Mouse (Mus musculus): ENCODE results near the gene Kras. TPM values are rescaled to one million over a fixed set of nuclear protein-coding genes. Genes with fewer than 3 reads are reported as not detected.

Gene Kras
- total and polyA plus RNA-seq, 3 experiments: 5.9 to 32.8 (median 18.8) TPM

GRCm38 (mm10) chr6:145173781-145174191 is 76.3 kb downstream of the Kras start:
- Histone ChIP-seq H3K79me2 (replicated peaks; ENCODE audit: control insufficient read depth, extremely low read depth, insufficient read depth, poor library complexity, severe bottlenecking) (no peaks in the 10 kb centered on the region), H3K27ac (ENCODE audit: insufficient read depth, low read depth) (no peak overlapping the region), H3K27me3 (replicated peaks) (no peaks in the 10 kb centered on the region), H3K9me3 (replicated peaks; ENCODE audit: low read length) (no peaks in the 10 kb centered on the region), H3K4me3 (replicated peaks in 1 of 3; ENCODE audit: low read depth in 2 of 3, low read length in 2 of 3, poor library complexity in 1 of 3) (no peak overlapping the region), H3K4me2 (ENCODE audit: insufficient read depth, low read depth, poor library complexity, severe bottlenecking) (no peak overlapping the region), H3K9ac (ENCODE audit: insufficient read depth, low read depth) (no peak overlapping the region), H3K4me1 (ENCODE audit: control insufficient read depth in 1 of 2, insufficient read depth in 2 of 2) (peaks cover 0 to 25% of the 10 kb centered on the region in 2 experiments; a peak in 2 of 4 replicates), H3K36me3 (replicated peaks in 1 of 2; ENCODE audit: control insufficient read depth in 1 of 2, insufficient read depth in 1 of 2, low read length in 1 of 2) (peaks cover 53 to 96% of the 10 kb centered on the region in 2 experiments)
- dilution Hi-C loops (cut with MboI; ENCODE audit: extremely low pct_ligation_motif_present, extremely low pct_unique_long_range_greater_than_20kb, low sequenced_read_pairs) (no loop called here), in situ Hi-C loops (cut with MboI; ENCODE audit: low pct_ligation_motif_present, low pct_unique_long_range_greater_than_20kb, low sequenced_read_pairs) (no loop called here)
- TF ChIP-seq UBTF (IDR thresholded peaks at IDR 0.05; ENCODE audit: low read depth, low read length): no peak
- no peak for DNase-seq (ENCODE audit: extremely low read depth)

- H3K27ac ChIP-seq (ENCODE audit: insufficient read depth, low read depth): no peak overlapping the region
- no peaks in the 10 kb centered on the region for H3K9me3 ChIP-seq (replicated peaks; ENCODE audit: low read length)
- in situ Hi-C loops (cut with MboI; ENCODE audit: low pct_ligation_motif_present, low pct_unique_long_range_greater_than_20kb, low sequenced_read_pairs): no loop called here
- H3K4me1 ChIP-seq (ENCODE audit: control insufficient read depth in 1 of 2, insufficient read depth in 2 of 2): peaks cover 0 to 18% of the 10 kb centered on the region in 2 experiments; a peak in 2 of 4 replicates
- H3K79me2 ChIP-seq (replicated peaks; ENCODE audit: control insufficient read depth, extremely low read depth, insufficient read depth, poor library complexity, severe bottlenecking): no peaks in the 10 kb centered on the region
- dilution Hi-C loops (cut with MboI; ENCODE audit: extremely low pct_ligation_motif_present, extremely low pct_unique_long_range_greater_than_20kb, low sequenced_read_pairs): no loop called here
- H3K36me3 ChIP-seq (replicated peaks in 1 of 2; ENCODE audit: control insufficient read depth in 1 of 2, insufficient read depth in 1 of 2, low read length in 1 of 2): peaks cover 64 to 96% of the 10 kb centered on the region in 2 experiments
- no peak overlapping the region for H3K4me3 ChIP-seq (replicated peaks in 1 of 3; ENCODE audit: low read depth in 2 of 3, low read length in 2 of 3, poor library complexity in 1 of 3)
- no peak for TF ChIP-seq GABPA (IDR thresholded peaks at IDR 0.05; ENCODE audit: insufficient replicate concordance, low read depth, low read length)
- no peak for TF ChIP-seq KAT2A (IDR thresholded peaks at IDR 0.05; ENCODE audit: insufficient replicate concordance, low read length)
- TF ChIP-seq MXI1 (IDR thresholded peaks at IDR 0.05; ENCODE audit: low read depth, low read length): no peak
- TF ChIP-seq MEF2A (IDR thresholded peaks at IDR 0.05; ENCODE audit: borderline replicate concordance, low read depth, low read length): no peak
- TF ChIP-seq ZNF384 (IDR thresholded peaks at IDR 0.05; ENCODE audit: low read depth, low read length): no peak
- no peak for TF ChIP-seq RCOR1 (conservative IDR thresholded peaks at IDR 0.05; ENCODE audit: low read depth, low read length)
- TF ChIP-seq ZMIZ1 (IDR thresholded peaks at IDR 0.05; ENCODE audit: low read depth, low read length): no peak
- TF ChIP-seq HCFC1 (IDR thresholded peaks at IDR 0.05; ENCODE audit: low read depth, low read length): no peak
- TF ChIP-seq TBP (conservative IDR thresholded peaks at IDR 0.05; ENCODE audit: low read depth, low read length): no peak
- no peak for TF ChIP-seq IRF4 (IDR thresholded peaks at IDR 0.05; ENCODE audit: low read depth, low read length)
- TF ChIP-seq MYC (IDR thresholded peaks at IDR 0.05; ENCODE audit: low read depth, low read length): no peak
- no peak for TF ChIP-seq ELF1 (IDR thresholded peaks at IDR 0.05; ENCODE audit: low read depth, low read length)
- DNase-seq (ENCODE audit: extremely low read depth): no peak
- H3K4me2 ChIP-seq (ENCODE audit: insufficient read depth, low read depth, poor library complexity, severe bottlenecking): no peak overlapping the region
- no peak overlapping the region for H3K9ac ChIP-seq (ENCODE audit: insufficient read depth, low read depth)
- H3K27me3 ChIP-seq (replicated peaks): no peaks in the 10 kb centered on the region
Observed at GRCm38 (mm10) chr6:145171892-145172606, 78.0 kb downstream of the Kras start.

Other genes with a start within 250 kb of the Kras start
- 129 and 141 TPM in 2 replicates for gene Bcat1, start 174.1 kb downstream of the Kras start, total RNA-seq (2012; rRNA removed)
- gene Bcat1, start 174.1 kb downstream of the Kras start, total RNA-seq (2014; rRNA removed): 176 and 199 TPM in 2 replicates
- 157 and 176 TPM in 2 replicates for gene Bcat1, start 174.1 kb downstream of the Kras start, polyA plus RNA-seq (2012; ENCODE audit: insufficient read length, low read depth)
- gene Lrmp, start 134.6 kb downstream of the Kras start, total RNA-seq (2012; rRNA removed): 92.3 and 102 TPM in 2 replicates
- gene Lrmp, start 134.6 kb downstream of the Kras start, total RNA-seq (2014; rRNA removed): 155 and 171 TPM in 2 replicates
- 163 and 180 TPM in 2 replicates for gene Lrmp, start 134.6 kb downstream of the Kras start, polyA plus RNA-seq (2012; ENCODE audit: insufficient read length, low read depth)
- gene Casc1, start 39.2 kb downstream of the Kras start, total RNA-seq (2012; rRNA removed): 0.21 and 0.25 TPM in 2 replicates
- 0.21 and 0.30 TPM in 2 replicates for gene Casc1, start 39.2 kb downstream of the Kras start, total RNA-seq (2014; rRNA removed)
- 0.33 and 0.41 TPM in 2 replicates for gene Casc1, start 39.2 kb downstream of the Kras start, polyA plus RNA-seq (2012; ENCODE audit: insufficient read length, low read depth)
- gene Etfrf1, start 39.1 kb downstream of the Kras start, total RNA-seq (2012; rRNA removed): 10.8 and 11.6 TPM in 2 replicates
- 29.9 and 35.7 TPM in 2 replicates for gene Etfrf1, start 39.1 kb downstream of the Kras start, total RNA-seq (2014; rRNA removed)
- 20.2 and 21.9 TPM in 2 replicates for gene Etfrf1, start 39.1 kb downstream of the Kras start, polyA plus RNA-seq (2012; ENCODE audit: insufficient read length, low read depth)

All from CH12.LX (cell line).